Mouse (Mus musculus): ENCODE data around the gene Igsf9. TPM values are rescaled to one million over a fixed set of nuclear protein-coding genes. Genes with fewer than 3 reads are reported as not detected.

The Igsf9 gene
- polyA plus RNA-seq, 1 experiment from 2014 or later, result 76.2 TPM

DNA sequence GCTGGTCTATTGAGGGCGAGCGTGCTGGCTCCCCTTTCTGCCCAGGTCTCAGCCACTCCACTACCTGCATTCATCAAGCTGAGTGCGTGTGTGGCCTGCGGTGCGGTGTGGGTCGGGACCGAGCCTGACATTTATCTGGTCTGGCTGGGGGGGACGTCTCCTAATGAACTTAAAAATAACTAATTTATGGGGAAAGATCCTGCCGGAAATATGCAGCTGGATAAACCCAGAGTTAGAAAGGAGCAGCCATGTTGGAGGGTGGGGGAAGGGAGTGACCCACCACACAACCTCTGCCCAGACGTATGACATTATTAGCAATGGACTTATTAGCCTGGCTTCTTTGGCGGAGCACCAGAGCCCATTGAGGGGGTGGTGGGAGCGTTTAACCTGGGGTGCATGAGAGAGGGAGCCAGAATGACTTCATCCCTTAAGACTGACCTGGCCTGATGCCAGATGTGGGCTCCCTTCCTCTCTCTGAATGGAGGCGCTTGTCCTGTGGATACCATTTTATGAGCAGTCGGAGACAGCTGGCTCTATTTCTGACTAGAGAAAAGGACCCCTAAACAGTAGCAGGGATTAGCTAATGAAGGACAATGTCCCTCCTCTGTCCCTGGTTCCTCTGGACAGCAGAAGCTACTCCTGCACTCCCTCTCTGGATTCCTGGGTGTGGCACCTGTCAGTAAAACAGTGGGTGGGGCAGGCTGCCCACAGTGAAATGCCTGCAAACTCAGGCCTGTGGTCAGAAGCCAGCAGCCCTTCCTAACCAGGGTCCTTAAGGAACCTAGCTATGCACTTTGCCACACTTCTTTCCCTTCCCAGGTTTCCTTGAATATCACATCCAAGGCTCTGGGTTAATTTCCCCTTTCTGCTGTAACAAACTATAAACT lies 21.8 kb downstream of the Igsf9 start:
- peaks cover 64% of the 10 kb centered on the region for H3K4me1 ChIP-seq
- H3K4me3 ChIP-seq, result peak overlapping the region; percentile 14; the same call in 1 of the 2 replicates
- H3K9me3 ChIP-seq (replicated peaks), result no peaks in the 10 kb centered on the region
- 53% methylated on average over 14 of the region's 14 CpGs for WGBS
- peaks cover 73% of the 10 kb centered on the region for H3K27me3 ChIP-seq (ENCODE audit: low read depth, poor library complexity, severe bottlenecking)
- no peak for DNase-seq (ENCODE audit: low spot score)
- H3K27ac ChIP-seq (replicated peaks), result peak overlapping the region; percentile 46; the same call in 1 of the 2 replicates
- H3K36me3 ChIP-seq, result peaks cover 14% of the 10 kb centered on the region

DNA sequence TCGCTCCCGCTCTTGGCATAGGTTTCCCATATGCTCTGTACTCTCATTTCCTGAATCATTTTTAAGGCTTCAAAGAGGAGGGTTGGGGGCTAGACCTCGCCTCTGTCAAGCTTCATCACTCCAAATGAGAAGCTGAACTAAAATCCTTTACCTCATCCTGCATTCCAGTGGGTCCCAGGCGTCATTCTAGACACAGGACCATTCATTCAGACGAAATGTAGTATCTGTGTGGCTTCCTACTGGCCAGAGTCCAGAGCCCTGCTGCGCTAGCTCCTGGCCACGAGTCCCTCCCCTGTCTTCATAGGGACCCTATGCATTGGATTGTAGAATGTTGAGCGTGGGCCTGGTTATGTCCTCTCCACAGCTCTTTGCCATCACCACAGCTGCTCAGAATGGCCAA lies 23.2 kb downstream of the Igsf9 start:
- WGBS, result 89% methylated on average over 8 of the region's 8 CpGs
- H3K4me1 ChIP-seq, result peaks cover 55% of the 10 kb centered on the region
- no peak for DNase-seq (ENCODE audit: low spot score)
- peaks cover 59% of the 10 kb centered on the region for H3K27me3 ChIP-seq (ENCODE audit: low read depth, poor library complexity, severe bottlenecking)
- no peak overlapping the region for H3K4me3 ChIP-seq
- no peaks in the 10 kb centered on the region for H3K9me3 ChIP-seq (replicated peaks)
- H3K27ac ChIP-seq (replicated peaks), result no peak overlapping the region
- H3K36me3 ChIP-seq, result 0 out of 2 replicates have a peak, but pooled peaks cover 6% of the 10 kb centered on the region

DNA sequence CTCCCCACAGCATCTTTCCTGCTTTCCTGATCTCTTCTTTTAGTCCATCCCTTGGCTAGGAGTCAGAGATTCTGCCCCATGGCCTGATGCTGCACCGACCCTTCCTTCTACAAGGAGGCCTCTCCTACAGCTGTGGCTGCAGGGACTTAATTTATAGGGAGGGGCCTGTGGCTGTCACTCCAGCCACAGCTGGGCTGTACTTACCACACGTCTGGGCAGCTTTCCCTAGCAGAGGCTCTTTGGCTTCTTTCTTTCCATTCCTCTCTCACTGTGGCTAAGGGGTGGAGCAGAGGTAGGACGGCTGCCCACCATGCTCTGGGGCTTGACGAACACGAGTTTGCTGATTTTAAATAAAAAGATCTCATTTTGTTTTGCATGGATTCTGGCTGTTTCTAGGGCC lies 25.4 kb downstream of the Igsf9 start:
- H3K9me3 ChIP-seq (replicated peaks), result no peaks in the 10 kb centered on the region
- no peak overlapping the region for H3K27ac ChIP-seq (replicated peaks)
- H3K36me3 ChIP-seq, result 0 out of 2 replicates have a peak, but pooled peaks cover 6% of the 10 kb centered on the region
- 67% methylated on average over 5 of the region's 5 CpGs for WGBS
- no peak overlapping the region for H3K4me3 ChIP-seq
- DNase-seq (ENCODE audit: low spot score), result no peak
- H3K4me1 ChIP-seq, result peaks cover 43% of the 10 kb centered on the region
- H3K27me3 ChIP-seq (ENCODE audit: low read depth, poor library complexity, severe bottlenecking), result peaks cover 37% of the 10 kb centered on the region

DNA sequence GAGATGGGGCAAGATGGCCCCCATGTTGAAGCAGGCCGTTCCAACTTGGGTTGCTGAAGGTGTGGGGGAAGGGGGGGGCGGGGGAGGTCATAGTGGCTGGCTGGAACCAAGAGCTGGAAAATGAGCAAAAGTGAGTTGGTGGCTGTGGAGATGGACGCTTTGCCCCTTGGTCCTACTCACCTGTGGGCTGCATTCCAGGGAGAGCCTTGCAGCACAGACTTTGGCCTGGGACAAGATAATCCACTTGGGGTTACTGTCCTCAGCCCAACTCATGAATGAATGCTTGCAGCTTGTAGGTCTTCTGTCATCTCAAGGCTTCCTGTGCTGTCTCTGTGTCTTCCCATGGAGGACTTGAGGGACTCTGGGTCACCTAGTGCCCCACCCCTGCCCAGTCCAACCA lies 26.1 kb downstream of the Igsf9 start:
- H3K36me3 ChIP-seq, result 0 out of 2 replicates have a peak, but pooled peaks cover 6% of the 10 kb centered on the region
- no peak overlapping the region for H3K4me3 ChIP-seq
- H3K27me3 ChIP-seq (ENCODE audit: low read depth, poor library complexity, severe bottlenecking), result peaks cover 30% of the 10 kb centered on the region
- no peak for DNase-seq (ENCODE audit: low spot score)
- peaks cover 38% of the 10 kb centered on the region for H3K4me1 ChIP-seq
- H3K27ac ChIP-seq (replicated peaks), result no peak overlapping the region
- 71% methylated on average over 3 of the region's 3 CpGs for WGBS
- no peaks in the 10 kb centered on the region for H3K9me3 ChIP-seq (replicated peaks)

DNA sequence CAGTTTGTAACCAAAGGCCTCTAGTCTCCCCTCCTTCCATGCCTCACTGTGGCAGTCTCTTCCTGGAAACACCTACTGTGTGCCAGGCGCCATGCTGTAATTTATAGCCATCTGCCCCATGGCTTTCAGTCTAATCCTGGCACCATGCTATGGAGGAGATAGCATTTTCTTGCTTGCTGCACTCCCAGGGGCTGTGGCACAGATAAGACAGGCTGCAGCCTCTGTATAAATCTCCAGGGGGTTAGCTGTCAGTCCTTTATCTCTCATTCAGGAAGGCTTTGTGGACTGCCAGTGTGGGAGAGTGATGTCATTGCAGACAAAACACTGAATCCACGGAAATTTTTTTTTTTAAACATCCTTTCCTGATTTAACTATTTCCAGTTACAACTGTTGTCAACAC lies 26.6 kb downstream of the Igsf9 start:
- DNase-seq (ENCODE audit: low spot score), result no peak
- peaks cover 38% of the 10 kb centered on the region for H3K4me1 ChIP-seq

DNA sequence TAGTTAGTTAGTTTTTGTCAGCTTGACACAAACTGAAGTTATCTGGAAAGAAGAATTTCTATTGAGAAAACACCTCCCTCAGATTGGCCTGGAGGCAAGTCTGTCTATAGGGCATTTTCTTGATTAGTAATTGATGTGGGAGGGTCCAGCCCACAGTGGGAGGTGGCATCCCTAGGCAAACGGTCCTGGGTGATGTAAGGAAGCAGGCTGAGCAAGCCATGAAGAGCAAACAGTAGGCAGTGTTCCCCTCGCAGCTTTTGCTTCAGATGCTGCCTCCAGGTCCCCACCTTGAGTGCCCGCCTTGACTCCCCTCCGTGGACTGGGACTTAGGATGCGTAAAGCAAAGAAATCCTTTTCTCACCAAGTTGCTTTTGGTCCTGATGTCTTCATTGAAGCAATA lies 27.6 kb downstream of the Igsf9 start:
- no peak for DNase-seq (ENCODE audit: low spot score)
- Histone ChIP-seq H3K4me3 (no peak overlapping the region), H3K9me3 (replicated peaks) (no peaks in the 10 kb centered on the region), H3K4me1 (peaks cover 31% of the 10 kb centered on the region), H3K27me3 (ENCODE audit: low read depth, poor library complexity, severe bottlenecking) (peaks cover 16% of the 10 kb centered on the region), H3K36me3 (0 out of 2 replicates have a peak, but pooled peaks cover 6% of the 10 kb centered on the region), H3K27ac (replicated peaks) (no peak overlapping the region)
- WGBS, result 78% methylated on average over 5 of the region's 5 CpGs

More for the DNA sequence above, 26.6 kb downstream of the Igsf9 start:
- Histone ChIP-seq H3K27me3 (ENCODE audit: low read depth, poor library complexity, severe bottlenecking) (peaks cover 25% of the 10 kb centered on the region), H3K27ac (replicated peaks) (no peak overlapping the region), H3K9me3 (replicated peaks) (no peaks in the 10 kb centered on the region), H3K4me3 (no peak overlapping the region), H3K36me3 (0 out of 2 replicates have a peak, but pooled peaks cover 6% of the 10 kb centered on the region)
- 58% methylated on average over 2 of the region's 2 CpGs for WGBS

DNA sequence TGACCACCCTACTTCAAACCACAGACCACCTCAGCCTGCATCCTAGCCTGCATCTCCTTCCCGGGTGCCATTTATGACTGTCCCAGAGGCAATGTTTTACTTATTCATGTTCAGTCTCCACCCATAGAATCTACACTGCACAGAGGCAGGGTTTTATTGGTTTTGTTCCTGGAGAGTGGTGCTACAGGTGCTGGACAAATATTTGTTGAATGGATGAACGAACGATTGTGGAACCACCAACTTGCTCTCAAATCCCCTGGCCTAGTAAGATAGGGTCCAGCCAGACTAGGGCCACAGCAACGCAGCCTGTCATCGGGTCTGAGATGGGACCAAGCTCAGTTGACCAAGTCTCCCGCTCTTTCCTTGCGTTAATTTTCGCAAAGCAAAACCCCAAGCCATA lies 28.4 kb downstream of the Igsf9 start:
- WGBS, result 47% methylated on average over 8 of the region's 8 CpGs
- H3K4me3 ChIP-seq, result no peak overlapping the region
- H3K4me1 ChIP-seq, result peaks cover 24% of the 10 kb centered on the region
- no peak overlapping the region for H3K27ac ChIP-seq (replicated peaks)
- no peaks in the 10 kb centered on the region for H3K9me3 ChIP-seq (replicated peaks)
- H3K36me3 ChIP-seq, result 0 out of 2 replicates have a peak, but pooled peaks cover 6% of the 10 kb centered on the region
- no peak for DNase-seq (ENCODE audit: low spot score)
- peaks cover 9% of the 10 kb centered on the region for H3K27me3 ChIP-seq (ENCODE audit: low read depth, poor library complexity, severe bottlenecking)

DNA sequence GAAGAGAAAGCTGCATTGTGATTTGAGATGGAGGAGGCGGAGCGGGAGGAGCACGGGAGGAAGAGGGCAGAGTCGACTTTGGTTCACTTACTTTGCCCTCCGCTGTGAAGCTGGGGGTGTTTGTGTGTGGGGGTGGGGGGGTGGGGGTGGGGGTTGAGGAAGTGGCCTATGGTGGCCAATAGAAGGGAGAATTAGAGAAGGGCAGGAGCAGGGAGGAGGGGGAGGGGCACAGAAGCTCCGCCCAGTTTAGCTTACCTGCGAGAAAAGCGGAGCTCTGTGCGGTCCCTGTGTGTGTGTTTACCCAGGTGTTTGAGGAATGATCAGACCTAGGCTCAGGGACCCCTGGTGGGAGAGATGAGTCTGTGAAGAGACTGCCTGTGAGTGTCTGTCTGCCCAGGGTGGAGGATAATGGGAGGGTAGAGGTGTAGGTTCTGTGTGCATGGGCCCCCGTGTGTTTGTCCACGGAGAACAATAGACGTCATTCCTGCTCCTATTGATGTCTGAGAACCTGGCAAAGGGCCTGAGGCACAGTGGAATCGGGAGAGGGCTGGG lies 28.9 kb downstream of the Igsf9 start:
- Histone ChIP-seq H3K27me3 (ENCODE audit: low read depth, poor library complexity, severe bottlenecking) (peaks cover 4% of the 10 kb centered on the region), H3K4me3 (no peak overlapping the region), H3K27ac (replicated peaks) (no peak overlapping the region), H3K36me3 (0 out of 2 replicates have a peak, but pooled peaks cover 6% of the 10 kb centered on the region), H3K4me1 (peaks cover 24% of the 10 kb centered on the region), H3K9me3 (replicated peaks) (no peaks in the 10 kb centered on the region)
- 21% methylated on average over 13 of the region's 13 CpGs for WGBS
- no peak for DNase-seq (ENCODE audit: low spot score)

DNA sequence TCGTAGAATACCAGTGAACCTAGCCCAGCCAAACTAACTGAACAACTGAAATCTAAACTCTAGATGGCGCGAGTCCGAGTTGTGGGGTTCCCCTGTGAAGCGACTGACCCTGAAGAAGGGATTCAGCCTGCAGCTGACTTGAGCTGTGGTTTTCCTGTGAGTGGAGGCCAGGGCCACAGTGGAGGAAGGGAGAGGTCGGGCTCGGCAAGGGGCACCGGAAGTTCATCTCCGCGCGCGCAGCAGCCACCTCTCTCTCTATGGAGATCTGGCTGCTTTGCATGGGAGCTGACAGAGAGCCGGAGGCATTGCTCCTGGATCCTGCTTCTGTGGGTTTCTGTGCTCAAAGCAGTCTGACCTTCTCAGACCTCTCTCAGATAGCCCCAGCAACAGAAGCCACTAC lies 31.4 kb downstream of the Igsf9 start:
- no peak for DNase-seq (ENCODE audit: low spot score)
- no peak overlapping the region for H3K4me3 ChIP-seq

DNA sequence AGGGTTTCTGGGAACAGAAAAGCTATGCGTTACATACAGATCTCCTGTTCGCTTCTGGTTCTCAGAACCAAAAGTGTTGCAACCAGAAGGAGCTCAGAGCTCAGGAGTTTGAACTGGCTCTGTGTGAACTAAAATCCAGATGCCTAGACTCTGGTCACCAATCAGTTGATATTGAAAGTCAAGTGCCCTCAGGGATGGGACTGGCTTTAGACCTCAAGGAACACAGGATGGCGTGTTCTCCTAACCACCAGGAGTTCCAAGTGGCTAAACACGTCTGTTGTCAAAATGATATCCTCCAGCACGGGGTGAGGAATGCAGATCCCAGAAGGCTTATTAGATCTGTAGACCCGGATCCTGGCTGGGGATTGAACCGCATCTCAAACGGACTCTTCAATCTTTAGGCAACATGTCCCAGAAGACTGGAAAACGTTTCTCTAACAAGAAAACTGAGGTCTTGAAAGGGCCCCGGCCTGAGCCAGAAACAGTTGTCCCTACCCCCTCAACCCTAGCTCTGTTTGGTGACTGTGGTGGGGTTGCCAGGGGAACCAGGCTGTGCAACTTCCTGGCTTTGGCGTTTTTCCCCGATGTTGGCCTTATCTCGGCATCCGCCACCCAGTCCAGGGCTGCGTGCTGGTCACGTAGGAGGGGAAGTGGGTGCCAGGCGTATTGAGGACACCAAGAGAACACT lies 32.1 kb downstream of the Igsf9 start:
- H3K4me1 ChIP-seq, result peaks cover 20% of the 10 kb centered on the region
- no peaks in the 10 kb centered on the region; the same call in 1 of the 2 replicates for H3K27me3 ChIP-seq (ENCODE audit: low read depth, poor library complexity, severe bottlenecking)
- 88% methylated on average over 17 of the region's 17 CpGs for WGBS
- H3K9me3 ChIP-seq (replicated peaks), result peaks cover 9% of the 10 kb centered on the region; the same call in 1 of the 2 replicates
- peak overlapping the region; percentile 46; the same call in 1 of the 2 replicates for H3K27ac ChIP-seq (replicated peaks)
- H3K36me3 ChIP-seq, result no peaks in the 10 kb centered on the region
- DNase-seq (ENCODE audit: low spot score), result no peak
- H3K4me3 ChIP-seq, result no peak overlapping the region

More for the DNA sequence above, 31.4 kb downstream of the Igsf9 start:
- WGBS, result 34% methylated on average over 13 of the region's 13 CpGs
- H3K27ac ChIP-seq (replicated peaks), result peak overlapping the region; percentile 46; the same call in 1 of the 2 replicates
- peaks cover 20% of the 10 kb centered on the region for H3K4me1 ChIP-seq
- peaks cover 7% of the 10 kb centered on the region; the same call in 1 of the 2 replicates for H3K9me3 ChIP-seq (replicated peaks)
- no peaks in the 10 kb centered on the region for H3K36me3 ChIP-seq
- H3K27me3 ChIP-seq (ENCODE audit: low read depth, poor library complexity, severe bottlenecking), result no peaks in the 10 kb centered on the region; the same call in 1 of the 2 replicates

DNA sequence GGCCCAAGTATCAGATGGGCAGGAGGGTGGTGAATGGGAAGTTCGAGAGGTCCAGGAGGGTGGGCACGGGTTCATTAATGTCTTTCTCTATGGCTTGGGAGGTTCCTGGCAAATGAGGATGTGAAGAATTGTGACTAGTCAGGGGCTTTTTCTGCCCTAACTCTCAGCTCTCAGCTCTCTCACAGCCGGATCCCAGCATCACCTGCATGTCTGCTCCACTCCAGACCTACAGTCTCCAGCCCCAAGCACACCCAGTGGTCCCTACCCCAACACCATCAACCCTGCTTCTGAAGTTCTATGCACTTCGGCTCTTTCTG lies 32.6 kb downstream of the Igsf9 start:
- no peaks in the 10 kb centered on the region for H3K36me3 ChIP-seq
- 0 out of 2 replicates have a peak, but pooled peaks cover 1% of the 10 kb centered on the region for H3K27me3 ChIP-seq (ENCODE audit: low read depth, poor library complexity, severe bottlenecking)
- H3K9me3 ChIP-seq (replicated peaks), result peaks cover 9% of the 10 kb centered on the region; the same call in 1 of the 2 replicates
- no peak overlapping the region for H3K4me3 ChIP-seq
- H3K4me1 ChIP-seq, result peaks cover 20% of the 10 kb centered on the region
- H3K27ac ChIP-seq (replicated peaks), result no peak overlapping the region
- 77% methylated on average over 4 of the region's 4 CpGs for WGBS
- DNase-seq (ENCODE audit: low spot score), result no peak

DNA sequence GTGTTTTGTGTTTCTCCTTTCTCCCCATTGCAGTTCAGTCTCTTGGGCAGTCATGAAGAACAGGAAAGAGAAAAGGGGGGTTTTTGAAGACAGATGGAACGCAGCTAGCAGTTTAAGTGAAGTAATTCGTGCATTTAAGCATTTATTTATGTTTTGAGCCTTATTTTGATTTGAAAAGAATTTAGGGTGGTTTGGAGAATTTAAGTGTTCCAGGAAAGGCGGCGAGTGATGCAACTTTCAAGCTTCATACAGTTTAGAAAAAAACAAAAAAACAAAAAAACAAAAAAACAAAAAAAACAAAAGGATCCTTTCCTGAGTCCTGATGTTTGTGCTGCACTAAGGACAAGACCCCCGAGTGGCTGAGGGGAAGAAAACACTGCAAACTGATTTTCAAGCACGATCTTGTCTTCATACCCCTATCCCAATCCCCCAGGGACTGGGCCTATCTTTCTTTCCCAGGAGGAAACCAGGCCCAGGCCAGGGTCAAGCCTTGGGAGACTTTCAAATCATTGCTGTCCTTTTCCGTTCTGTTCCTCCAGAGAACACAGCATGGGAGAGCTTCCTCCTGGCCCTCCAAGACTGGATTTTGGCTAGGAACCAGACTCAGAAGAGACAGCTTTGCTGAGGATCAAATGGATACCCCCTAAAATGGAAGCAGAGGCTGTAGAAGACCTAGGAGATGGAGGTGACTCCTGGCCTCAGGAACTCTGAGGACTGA lies 33.1 kb downstream of the Igsf9 start:
- Histone ChIP-seq H3K27me3 (ENCODE audit: low read depth, poor library complexity, severe bottlenecking) (peaks cover 7% of the 10 kb centered on the region; the same call in 1 of the 2 replicates), H3K27ac (replicated peaks) (no peak overlapping the region), H3K4me1 (peaks cover 24% of the 10 kb centered on the region), H3K9me3 (replicated peaks) (peaks cover 9% of the 10 kb centered on the region; the same call in 1 of the 2 replicates), H3K36me3 (no peaks in the 10 kb centered on the region), H3K4me3 (no peak overlapping the region)
- DNase-seq (ENCODE audit: low spot score), result no peak
- WGBS, result 84% methylated on average over 7 of the region's 7 CpGs
